Mouse (Mus musculus): ENCODE data around the gene Zfp52. TPM values are rescaled to one million over a fixed set of nuclear protein-coding genes. Genes with fewer than 3 reads are reported as not detected.

Zfp52 gene
- total and polyA plus RNA-seq, 3 experiments, result 2.8 to 3.5 TPM; not detected in 1

GRCm38 (mm10) chr17:21532101-21532951, 3.0 kb upstream of the Zfp52 start:
- Histone ChIP-seq H3K4me1 (ENCODE audit: control insufficient read depth in 1 of 2, insufficient read depth in 2 of 2, low read length in 2 of 2) (peaks cover 4 to 7% of the 10 kb centered on the region in 2 experiments; a peak in 3 of 4 replicates), H3K4me3 (ENCODE audit: control insufficient read depth in 1 of 2, insufficient read depth in 1 of 2, low read depth in 2 of 2, low read length in 2 of 2) (peak overlapping the region; percentile 85 to 92), H3K9me3 (replicated peaks; ENCODE audit: insufficient read depth, low read length) (no peaks in the 10 kb centered on the region), H3K27me3 (ENCODE audit: control insufficient read depth in 1 of 2, insufficient read depth in 2 of 2, low read length in 2 of 2) (no peaks in the 10 kb centered on the region), H3K36me3 (ENCODE audit: control insufficient read depth in 1 of 2, insufficient read depth in 2 of 2, low read length in 2 of 2) (peaks cover 0 to 2% of the 10 kb centered on the region in 2 experiments; a peak in 2 of 4 replicates), H3K27ac (ENCODE audit: control insufficient read depth, low read depth, low read length) (peak overlapping the region; percentile 71), H3K79me2 (ENCODE audit: control insufficient read depth, insufficient read depth, low read length, poor library complexity) (peaks cover 5% of the 10 kb centered on the region; the same call in 1 of the 2 replicates), H3K9ac (ENCODE audit: control insufficient read depth, low read depth, low read length, poor library complexity, severe bottlenecking) (peak overlapping the region; percentile 97)
- peak; percentile 88 for DNase-seq (ENCODE audit: low read depth, low spot score)
- TF ChIP-seq CTCF (IDR thresholded peaks at IDR 0.05 in 2 of 3, conservative IDR thresholded peaks at IDR 0.05 in 1 of 3; ENCODE audit: control insufficient read depth in 1 of 3, insufficient read depth in 1 of 3, low read depth in 2 of 3, low read length in 3 of 3, poor library complexity in 1 of 3, severe bottlenecking in 1 of 3), result peak; percentile 16 to 32 (median 19); a peak in 3 of 6 replicates
- TF ChIP-seq RAD21 (IDR thresholded peaks at IDR 0.05; ENCODE audit: low read depth, low read length), result no peak
- no peak for TF ChIP-seq MAFK (IDR thresholded peaks at IDR 0.05; ENCODE audit: borderline replicate concordance, low read depth, low read length)
- no peak for TF ChIP-seq ZMIZ1 (IDR thresholded peaks at IDR 0.05; ENCODE audit: low read depth, low read length)
- TF ChIP-seq ZKSCAN1 (IDR thresholded peaks at IDR 0.05; ENCODE audit: low read depth, low read length), result no peak
- TF ChIP-seq HCFC1 (IDR thresholded peaks at IDR 0.05; ENCODE audit: low read depth, low read length), result peak; percentile 80
- TF ChIP-seq SIN3A (IDR thresholded peaks at IDR 0.05; ENCODE audit: low read length), result peak; percentile 99
- no peak for TF ChIP-seq GATA1 (IDR thresholded peaks at IDR 0.05; ENCODE audit: low read depth, low read length)
- TF ChIP-seq TCF12 (IDR thresholded peaks at IDR 0.05; ENCODE audit: low read depth, low read length), result 0 out of 2 replicates have a peak, but pooled peaks have one; percentile 13
- peak; percentile 34 to 56; a peak in 3 of 4 replicates for TF ChIP-seq POLR2A (IDR thresholded peaks at IDR 0.05; ENCODE audit: control insufficient read depth in 1 of 2, insufficient read depth in 1 of 2, low read depth in 1 of 2, low read length in 2 of 2, poor library complexity in 1 of 2)
- TF ChIP-seq NRF1 (IDR thresholded peaks at IDR 0.05; ENCODE audit: insufficient read depth, low read depth, low read length, poor library complexity, severe bottlenecking), result no peak
- peak; percentile 60 for TF ChIP-seq ELF1 (IDR thresholded peaks at IDR 0.05; ENCODE audit: low read depth, low read length)
- TF ChIP-seq NELFE (IDR thresholded peaks at IDR 0.05; ENCODE audit: low read depth, low read length), result peak; percentile 50; the same call in 1 of the 2 replicates
- TF ChIP-seq ETS1 (IDR thresholded peaks at IDR 0.05; ENCODE audit: low read depth, low read length), result peak; percentile 17; the same call in 1 of the 2 replicates
- TF ChIP-seq TBP (IDR thresholded peaks at IDR 0.05; ENCODE audit: low read depth, low read length), result peak; percentile 77
- no peak for TF ChIP-seq UBTF (IDR thresholded peaks at IDR 0.05; ENCODE audit: borderline replicate concordance, insufficient read depth, low read depth, low read length)

- no peak overlapping the region for H3K27ac ChIP-seq (ENCODE audit: control insufficient read depth, low read depth, low read length)
- no peaks in the 10 kb centered on the region for H3K9me3 ChIP-seq (replicated peaks; ENCODE audit: insufficient read depth, low read length)
- H3K27me3 ChIP-seq (ENCODE audit: control insufficient read depth in 1 of 2, insufficient read depth in 2 of 2, low read length in 2 of 2), result no peaks in the 10 kb centered on the region
- H3K79me2 ChIP-seq (ENCODE audit: control insufficient read depth, insufficient read depth, low read length, poor library complexity), result peaks cover 6% of the 10 kb centered on the region; the same call in 1 of the 2 replicates
- peaks cover 4 to 7% of the 10 kb centered on the region in 2 experiments; a peak in 3 of 4 replicates for H3K4me1 ChIP-seq (ENCODE audit: control insufficient read depth in 1 of 2, insufficient read depth in 2 of 2, low read length in 2 of 2)
- no peak overlapping the region for H3K9ac ChIP-seq (ENCODE audit: control insufficient read depth, low read depth, low read length, poor library complexity, severe bottlenecking)
- peaks cover 0 to 2% of the 10 kb centered on the region in 2 experiments; a peak in 2 of 4 replicates for H3K36me3 ChIP-seq (ENCODE audit: control insufficient read depth in 1 of 2, insufficient read depth in 2 of 2, low read length in 2 of 2)
- no peak for DNase-seq (ENCODE audit: low read depth, low spot score)
- no peak for TF ChIP-seq NELFE (IDR thresholded peaks at IDR 0.05; ENCODE audit: low read depth, low read length)
- no peak for TF ChIP-seq BHLHE40 (IDR thresholded peaks at IDR 0.05; ENCODE audit: borderline replicate concordance, low read depth, low read length)
- no peak for TF ChIP-seq JUND (IDR thresholded peaks at IDR 0.05; ENCODE audit: low read depth, low read length)
- TF ChIP-seq ETS1 (IDR thresholded peaks at IDR 0.05; ENCODE audit: low read depth, low read length), result no peak
- no peak for TF ChIP-seq CHD1 (IDR thresholded peaks at IDR 0.05; ENCODE audit: low read depth, low read length)
- TF ChIP-seq SIN3A (IDR thresholded peaks at IDR 0.05; ENCODE audit: low read length), result no peak
- no peak for TF ChIP-seq RAD21 (IDR thresholded peaks at IDR 0.05; ENCODE audit: low read depth, low read length)
- TF ChIP-seq ZMIZ1 (IDR thresholded peaks at IDR 0.05; ENCODE audit: low read depth, low read length), result no peak
- TF ChIP-seq ELF1 (IDR thresholded peaks at IDR 0.05; ENCODE audit: low read depth, low read length), result no peak
- no peak for TF ChIP-seq TAL1 (IDR thresholded peaks at IDR 0.05; ENCODE audit: low read length)
- no peak for TF ChIP-seq ZKSCAN1 (IDR thresholded peaks at IDR 0.05; ENCODE audit: low read depth, low read length)
- no peak for TF ChIP-seq MAX (IDR thresholded peaks at IDR 0.05; ENCODE audit: low read length)
- no peak for TF ChIP-seq CHD2 (IDR thresholded peaks at IDR 0.05; ENCODE audit: low read length)
- TF ChIP-seq MYB (IDR thresholded peaks at IDR 0.05; ENCODE audit: low read depth, low read length), result no peak
- no peak for TF ChIP-seq CTCF (IDR thresholded peaks at IDR 0.05 in 2 of 3, conservative IDR thresholded peaks at IDR 0.05 in 1 of 3; ENCODE audit: control insufficient read depth in 1 of 3, insufficient read depth in 1 of 3, low read depth in 2 of 3, low read length in 3 of 3, poor library complexity in 1 of 3, severe bottlenecking in 1 of 3)
- TF ChIP-seq EP300 (IDR thresholded peaks at IDR 0.05; ENCODE audit: low read depth in 1 of 2, low read length in 2 of 2), result no peak
- TF ChIP-seq HCFC1 (IDR thresholded peaks at IDR 0.05; ENCODE audit: low read depth, low read length), result no peak
- no peak overlapping the region for H3K4me3 ChIP-seq (ENCODE audit: control insufficient read depth in 1 of 2, insufficient read depth in 1 of 2, low read depth in 2 of 2, low read length in 2 of 2)
These were observed 1.4 kb upstream of the Zfp52 start for GRCm38 (mm10) chr17:21533961-21534360.

All from MEL (cell line).